Mouse (Mus musculus): ENCODE measurements around the gene Klrb1a. TPM values are rescaled to one million over a fixed set of nuclear protein-coding genes. Genes with fewer than 3 reads are reported as not detected.
A peak's percentile ranks its signal among the peaks of the same experiment; 100 is the strongest.

Gene Klrb1a
- total RNA-seq, 1 experiment from 2014 or later = 35.0 TPM

- peak; percentile 64 for ATAC-seq (replicated peaks; ENCODE audit: insufficient number of reproducible peaks, low FRiP score, low TSS enrichment, poor library complexity, severe bottlenecking)
Measured at GRCm38 (mm10) chr6:128604512-128604911, 18.8 kb downstream of the Klrb1a start.

GRCm38 (mm10) chr6:128602463-128603201, 20.7 kb downstream of the Klrb1a start:
- no peak for ATAC-seq (replicated peaks; ENCODE audit: insufficient number of reproducible peaks, low FRiP score, low TSS enrichment, poor library complexity, severe bottlenecking)

GRCm38 (mm10) chr6:128602026-128602425, 21.3 kb downstream of the Klrb1a start:
- ATAC-seq (replicated peaks; ENCODE audit: insufficient number of reproducible peaks, low FRiP score, low TSS enrichment, poor library complexity, severe bottlenecking) = no peak

GRCm38 (mm10) chr6:128599555-128599954, 23.8 kb downstream of the Klrb1a start:
- ATAC-seq (replicated peaks; ENCODE audit: insufficient number of reproducible peaks, low FRiP score, low TSS enrichment, poor library complexity, severe bottlenecking) = no peak

GRCm38 (mm10) chr6:128598256-128599047, 24.9 kb downstream of the Klrb1a start:
- no peak for ATAC-seq (replicated peaks; ENCODE audit: insufficient number of reproducible peaks, low FRiP score, low TSS enrichment, poor library complexity, severe bottlenecking)

- ATAC-seq (replicated peaks; ENCODE audit: insufficient number of reproducible peaks, low FRiP score, low TSS enrichment, poor library complexity, severe bottlenecking) = no peak
Measured at GRCm38 (mm10) chr6:128597121-128597522, 26.2 kb downstream of the Klrb1a start.

GRCm38 (mm10) chr6:128594651-128595050, 28.7 kb downstream of the Klrb1a start:
- no peak for ATAC-seq (replicated peaks; ENCODE audit: insufficient number of reproducible peaks, low FRiP score, low TSS enrichment, poor library complexity, severe bottlenecking)

- ATAC-seq (replicated peaks; ENCODE audit: insufficient number of reproducible peaks, low FRiP score, low TSS enrichment, poor library complexity, severe bottlenecking) = no peak
Measured at GRCm38 (mm10) chr6:128589426-128589825, 33.9 kb downstream of the Klrb1a start.

- ATAC-seq (replicated peaks; ENCODE audit: insufficient number of reproducible peaks, low FRiP score, low TSS enrichment, poor library complexity, severe bottlenecking) = no peak
Measured at GRCm38 (mm10) chr6:128587619-128588018, 35.7 kb downstream of the Klrb1a start.

GRCm38 (mm10) chr6:128585642-128586245, 37.6 kb downstream of the Klrb1a start:
- no peak for ATAC-seq (replicated peaks; ENCODE audit: insufficient number of reproducible peaks, low FRiP score, low TSS enrichment, poor library complexity, severe bottlenecking)

GRCm38 (mm10) chr6:128584070-128584660, 39.2 kb downstream of the Klrb1a start:
- ATAC-seq (replicated peaks; ENCODE audit: insufficient number of reproducible peaks, low FRiP score, low TSS enrichment, poor library complexity, severe bottlenecking) = no peak

- ATAC-seq (replicated peaks; ENCODE audit: insufficient number of reproducible peaks, low FRiP score, low TSS enrichment, poor library complexity, severe bottlenecking) = no peak
Measured at GRCm38 (mm10) chr6:128581508-128581907, 41.8 kb downstream of the Klrb1a start, which contains the start of gene A2ml1. TSS of gene A2ml1 (minus strand) at chr6:128581608.

- no peak for ATAC-seq (replicated peaks; ENCODE audit: insufficient number of reproducible peaks, low FRiP score, low TSS enrichment, poor library complexity, severe bottlenecking)
Measured at GRCm38 (mm10) chr6:128577301-128577700, 46.0 kb downstream of the Klrb1a start.

GRCm38 (mm10) chr6:128566589-128566988, 56.7 kb downstream of the Klrb1a start:
- ATAC-seq (replicated peaks; ENCODE audit: insufficient number of reproducible peaks, low FRiP score, low TSS enrichment, poor library complexity, severe bottlenecking) = no peak

Other genes starting within 250 kb of the Klrb1a start
- gene Tex52, start 248.1 kb downstream of the Klrb1a start, total RNA-seq (2017) = not detected in 3 replicates
- not detected in 3 replicates for gene Gm44596, start 248.0 kb downstream of the Klrb1a start, total RNA-seq (2017)
- not detected in 3 replicates for gene Nrip2, start 224.2 kb downstream of the Klrb1a start, total RNA-seq (2017)
- 13.7 to 16.8 TPM (median 16.1 TPM) in 3 replicates for gene Itfg2, start 198.6 kb downstream of the Klrb1a start, total RNA-seq (2017)
- 70.0 to 110 TPM (median 79.4 TPM) in 3 replicates for gene Fkbp4, start 184.9 kb downstream of the Klrb1a start, total RNA-seq (2017)
- not detected in 3 replicates for gene Pzp, start 96.8 kb downstream of the Klrb1a start, total RNA-seq (2017)
- 0.19 TPM in 1 of 3 replicates, not detected in the others for gene A2ml1, start 41.9 kb downstream of the Klrb1a start, total RNA-seq (2017)
- gene Clec2h, start 38.9 kb upstream of the Klrb1a start, total RNA-seq (2017) = not detected in 3 replicates
- 8.4 to 20.4 TPM in 2 of 3 replicates, not detected in the other for gene Klrb1, start 99.5 kb upstream of the Klrb1a start, total RNA-seq (2017)
- 160 to 719 TPM (median 207 TPM) in 3 replicates for gene Klrb1c, start 165.7 kb upstream of the Klrb1a start, total RNA-seq (2017)
- 0.57 TPM in 1 of 3 replicates, not detected in the others for gene Gm44511, start 202.8 kb upstream of the Klrb1a start, total RNA-seq (2017)
- 99.8 to 219 TPM (median 100 TPM) in 3 replicates for gene Klrb1b, start 202.8 kb upstream of the Klrb1a start, total RNA-seq (2017)